Mouse (Mus musculus): ENCODE measurements around the gene Pold4. TPM values are rescaled to one million over a fixed set of nuclear protein-coding genes. Genes with fewer than 3 reads are reported as not detected.
"Not testable (repeated sequence)": the region's sequence is repeated elsewhere in the genome, so short reads cannot be mapped to it uniquely, and the experiment has no call there.

Gene Pold4
- total and polyA plus RNA-seq, 3 experiments, result 36.8 to 76.4 (median 53.4) TPM

DNA sequence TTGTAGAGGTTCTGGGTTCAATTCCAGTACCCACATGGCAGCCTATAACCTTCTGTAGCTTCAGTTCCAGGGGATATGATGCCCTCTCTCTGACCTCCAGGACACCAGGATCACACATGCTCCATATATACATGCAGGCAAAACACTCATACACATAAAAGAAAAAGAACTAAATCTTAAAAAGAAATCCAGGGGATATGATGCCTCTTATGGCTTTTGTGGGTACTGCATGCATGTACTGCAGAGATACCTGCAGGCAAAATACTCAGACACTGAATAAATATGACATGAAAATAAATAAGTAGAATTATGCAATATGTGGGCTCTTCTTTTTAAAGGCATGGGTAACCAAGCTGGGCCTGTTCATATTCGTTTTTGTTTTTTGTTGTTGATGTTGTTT, 15.3 kb downstream of the Pold4 start:
- Histone ChIP-seq H3K27ac (ENCODE audit: insufficient read depth, low read depth) (no peak overlapping the region), H3K9ac (ENCODE audit: insufficient read depth, low read depth) (no peak overlapping the region), H3K27me3 (replicated peaks) (no peaks in the 10 kb centered on the region), H3K9me3 (replicated peaks; ENCODE audit: low read length) (no peaks in the 10 kb centered on the region), H3K4me1 (ENCODE audit: control insufficient read depth in 1 of 2, insufficient read depth in 2 of 2) (peaks cover 0 to 5% of the 10 kb centered on the region in 2 experiments; a peak in 2 of 4 replicates), H3K36me3 (replicated peaks in 1 of 2; ENCODE audit: control insufficient read depth in 1 of 2, insufficient read depth in 1 of 2, low read length in 1 of 2) (no peaks in the 10 kb centered on the region), H3K4me2 (ENCODE audit: insufficient read depth, low read depth, poor library complexity, severe bottlenecking) (no peak overlapping the region), H3K4me3 (replicated peaks in 1 of 3; ENCODE audit: low read depth in 2 of 3, low read length in 2 of 3, poor library complexity in 1 of 3) (no peak overlapping the region), H3K79me2 (replicated peaks; ENCODE audit: control insufficient read depth, extremely low read depth, insufficient read depth, poor library complexity, severe bottlenecking) (no peaks in the 10 kb centered on the region)
- dilution Hi-C loops (cut with MboI; ENCODE audit: extremely low pct_ligation_motif_present, extremely low pct_unique_long_range_greater_than_20kb, low sequenced_read_pairs) (no loop called here), in situ Hi-C loops (cut with MboI; ENCODE audit: low pct_ligation_motif_present, low pct_unique_long_range_greater_than_20kb, low sequenced_read_pairs) (no loop called here)
- DNase-seq (ENCODE audit: extremely low read depth), result no peak
- TF ChIP-seq SMC3 (IDR thresholded peaks at IDR 0.05; ENCODE audit: low read depth, low read length), result 0 out of 2 replicates have a peak, but pooled peaks have one; percentile 24
- no peak for TF ChIP-seq MAFK (IDR thresholded peaks at IDR 0.05; ENCODE audit: insufficient replicate concordance, low read length)
- no peak for TF ChIP-seq MXI1 (IDR thresholded peaks at IDR 0.05; ENCODE audit: low read depth, low read length)
- no peak for TF ChIP-seq PAX5 (IDR thresholded peaks at IDR 0.05; ENCODE audit: low read length)
- no peak for TF ChIP-seq HCFC1 (IDR thresholded peaks at IDR 0.05; ENCODE audit: low read depth, low read length)
- no peak for TF ChIP-seq TCF12 (IDR thresholded peaks at IDR 0.05; ENCODE audit: low read depth, low read length)
- TF ChIP-seq E2F4 (IDR thresholded peaks at IDR 0.05; ENCODE audit: insufficient replicate concordance, low read depth, low read length), result no peak
- TF ChIP-seq USF2 (conservative IDR thresholded peaks at IDR 0.05; ENCODE audit: low read depth, low read length), result no peak
- no peak for TF ChIP-seq NRF1 (IDR thresholded peaks at IDR 0.05; ENCODE audit: low read depth, low read length)
- no peak for TF ChIP-seq GABPA (IDR thresholded peaks at IDR 0.05; ENCODE audit: insufficient replicate concordance, low read depth, low read length)
- TF ChIP-seq JUND (conservative IDR thresholded peaks at IDR 0.05; ENCODE audit: low read depth, low read length), result no peak
- no peak for TF ChIP-seq POLR2AphosphoS2 (IDR thresholded peaks at IDR 0.05; ENCODE audit: low read depth, low read length)
- no peak for TF ChIP-seq ZC3H11A (IDR thresholded peaks at IDR 0.05; ENCODE audit: low read depth, low read length)
- TF ChIP-seq SIN3A (IDR thresholded peaks at IDR 0.05; ENCODE audit: low read length), result no peak
- TF ChIP-seq ZMIZ1 (IDR thresholded peaks at IDR 0.05; ENCODE audit: low read depth, low read length), result no peak
- TF ChIP-seq IRF4 (IDR thresholded peaks at IDR 0.05; ENCODE audit: low read depth, low read length), result no peak
- TF ChIP-seq CTCF (conservative IDR thresholded peaks at IDR 0.05 in 1 of 2, IDR thresholded peaks at IDR 0.05 in 1 of 2; ENCODE audit: low read depth in 2 of 2, low read length in 2 of 2), result peak in 1 of 2 experiments; percentile 51; a peak in 2 of 4 replicates
- no peak for TF ChIP-seq ETS1 (conservative IDR thresholded peaks at IDR 0.05; ENCODE audit: low read depth, low read length)
- TF ChIP-seq ZKSCAN1 (IDR thresholded peaks at IDR 0.05; ENCODE audit: borderline replicate concordance, low read depth, low read length), result no peak
- peak; percentile 30 for TF ChIP-seq RAD21 (IDR thresholded peaks at IDR 0.05; ENCODE audit: low read depth, low read length)
- no peak for TF ChIP-seq CHD2 (IDR thresholded peaks at IDR 0.05; ENCODE audit: low read length)

- H3K4me1 ChIP-seq (ENCODE audit: control insufficient read depth in 1 of 2, insufficient read depth in 2 of 2); H3K27me3 ChIP-seq (replicated peaks); in situ Hi-C loops (cut with MboI; ENCODE audit: low pct_ligation_motif_present, low pct_unique_long_range_greater_than_20kb, low sequenced_read_pairs); H3K4me2 ChIP-seq (ENCODE audit: insufficient read depth, low read depth, poor library complexity, severe bottlenecking); H3K9ac ChIP-seq (ENCODE audit: insufficient read depth, low read depth); H3K9me3 ChIP-seq (replicated peaks; ENCODE audit: low read length); H3K79me2 ChIP-seq (replicated peaks; ENCODE audit: control insufficient read depth, extremely low read depth, insufficient read depth, poor library complexity, severe bottlenecking); H3K27ac ChIP-seq (ENCODE audit: insufficient read depth, low read depth); dilution Hi-C loops (cut with MboI; ENCODE audit: extremely low pct_ligation_motif_present, extremely low pct_unique_long_range_greater_than_20kb, low sequenced_read_pairs); DNase-seq (ENCODE audit: extremely low read depth); H3K4me3 ChIP-seq (replicated peaks in 1 of 3; ENCODE audit: low read depth in 2 of 3, low read length in 2 of 3, poor library complexity in 1 of 3); H3K36me3 ChIP-seq (replicated peaks in 1 of 2; ENCODE audit: control insufficient read depth in 1 of 2, insufficient read depth in 1 of 2, low read length in 1 of 2): not testable (repeated sequence)
- peak in 1 of 2 experiments; percentile 37; a peak in 2 of 4 replicates for TF ChIP-seq CTCF (conservative IDR thresholded peaks at IDR 0.05 in 1 of 2, IDR thresholded peaks at IDR 0.05 in 1 of 2; ENCODE audit: low read depth in 2 of 2, low read length in 2 of 2)
These were observed 17.0 kb downstream of the Pold4 start for GRCm38 (mm10) chr19:4248683-4249082.

Measured in CH12.LX (cell line).